14 mouse cellular contexts compared by ENCODE assay signal in genomic region chr4:57842472-57843305, GRCm38 (mm10).
A peak's percentile ranks its signal among the peaks of the same experiment; 100 is the strongest.
DNase-seq lines count a peak whose midpoint lies in the region; ATAC-seq and TF ChIP-seq lines count a peak whose summit lies in the region.
"Had no signal": no experiment of that assay in that cellular context is flagged by ENCODE, and none has a peak within 500 bp of the region (broad histone marks: within the 10 kb centered on the region; RNA-seq: fewer than 3 reads in every experiment).

No protein-coding gene starts in this region.

- peak; percentile 28; the same call in 1 of the 2 replicates for TF ChIP-seq POLR2A in heart, adult 2 months (IDR thresholded peaks at IDR 0.05; ENCODE audit: insufficient read depth, low read depth, low read length)
- no peak for TF ChIP-seq POLR2A in embryonic fibroblast, embryonic 13.5 days (IDR thresholded peaks at IDR 0.05; ENCODE audit: low read depth, low read length)

- peak; percentile 38; the same call in 1 of the 2 replicates for TF ChIP-seq EP300 in heart, adult 2 months (IDR thresholded peaks at IDR 0.05; ENCODE audit: insufficient read depth, low read depth, low read length)

- H3K27ac ChIP-seq in heart, adult 2 months: peak overlapping the region; percentile 69
- peak overlapping the region; percentile 5; the same call in 1 of the 2 replicates for H3K27ac ChIP-seq in embryonic fibroblast, embryonic 13.5 days (ENCODE audit: insufficient read depth, low read length)
- peak overlapping the region; percentile 36; the same call in 1 of the 2 replicates for H3K27ac ChIP-seq in kidney, postnatal 0 days
- no peak overlapping the region for H3K27ac ChIP-seq in embryonic facial prominence, embryonic 10.5 days (replicated peaks)
- H3K27ac ChIP-seq: hindbrain, embryonic 15.5 days; midbrain, embryonic 15.5 days; neural tube, embryonic 13.5 days had no signal

- H3K4me1 ChIP-seq in heart, adult 2 months (ENCODE audit: control insufficient read depth, insufficient read depth, low read length): peaks cover 30% of the 10 kb centered on the region
- peaks cover 6% of the 10 kb centered on the region; the same call in 1 of the 2 replicates for H3K4me1 ChIP-seq in embryonic fibroblast, embryonic 13.5 days (ENCODE audit: control insufficient read depth, insufficient read depth, low read length)
- H3K4me1 ChIP-seq in kidney, postnatal 0 days (replicated peaks; ENCODE audit: insufficient read depth, low read length): peaks cover 21% of the 10 kb centered on the region; the same call in 1 of the 2 replicates
- peaks cover 56% of the 10 kb centered on the region for H3K4me1 ChIP-seq in embryonic facial prominence, embryonic 10.5 days

- peaks cover 6% of the 10 kb centered on the region for H3K79me2 ChIP-seq in heart, adult 2 months (replicated peaks; ENCODE audit: control insufficient read depth, insufficient read depth, low read length)

- no peak for TF ChIP-seq CTCF in heart, adult 2 months (IDR thresholded peaks at IDR 0.05)
- no peak for TF ChIP-seq CTCF in embryonic fibroblast, embryonic 13.5 days (IDR thresholded peaks at IDR 0.05; ENCODE audit: borderline replicate concordance, insufficient read depth, low read length)
- TF ChIP-seq CTCF in kidney, postnatal 0 days (IDR thresholded peaks at IDR 0.05; ENCODE audit: low read depth): no peak

- intact Hi-C loops in heart, adult 2 months (cut with DNase I): no loop called here
- intact Hi-C loops in heart, postnatal 36 days (cut with DNase I): no loop called here

- H3K4me3 ChIP-seq in heart, adult 2 months: no peak overlapping the region
- no peak overlapping the region for H3K4me3 ChIP-seq in embryonic fibroblast, embryonic 13.5 days (ENCODE audit: insufficient read depth, low read length)
- H3K4me3 ChIP-seq in kidney, postnatal 0 days (replicated peaks; ENCODE audit: low read depth, low read length): no peak overlapping the region
- no peak overlapping the region for H3K4me3 ChIP-seq in embryonic facial prominence, embryonic 10.5 days
- H3K4me3 ChIP-seq: hindbrain, embryonic 15.5 days; midbrain, embryonic 15.5 days; neural tube, embryonic 13.5 days had no signal

- 25% methylated on average over 11 of the region's 11 CpGs for WGBS in heart, adult 2 months
- 55% methylated on average over 11 of the region's 11 CpGs for WGBS in kidney, postnatal 0 days
- WGBS in embryonic facial prominence, embryonic 10.5 days: 77% methylated on average over 11 of the region's 11 CpGs

- ATAC-seq in kidney, postnatal 0 days (replicated peaks; ENCODE audit: low FRiP score, low read depth): no peak
- ATAC-seq: midbrain, embryonic 15.5 days had no signal

- peak in 1 of 2 experiments; percentile 42 for DNase-seq in heart, adult 2 months
- no peak for DNase-seq in heart, postnatal 36 days
- peak; percentile 78 for DNase-seq in 3T3-L1 (ENCODE audit: low read depth, low spot score)
- DNase-seq in kidney, postnatal 0 days (ENCODE audit: low spot score): no peak
- DNase-seq in urinary bladder, postnatal 25 days (ENCODE audit: low spot score): no peak
- DNase-seq in embryonic facial prominence, embryonic 10.5 days (ENCODE audit: low spot score): no peak
- no peak for DNase-seq in urinary bladder, adult 2 months (ENCODE audit: low spot score)
- DNase-seq: cerebellum, adult 2 months; layer of hippocampus, adult 9-11 months; right cerebral cortex, adult 18-20 months had no signal

- H3K27me3 ChIP-seq in heart, adult 2 months (ENCODE audit: control insufficient read depth, insufficient read depth, low read length): no peaks in the 10 kb centered on the region
- no peaks in the 10 kb centered on the region for H3K27me3 ChIP-seq in kidney, postnatal 0 days (ENCODE audit: insufficient read depth, low read length)
- H3K27me3 ChIP-seq in embryonic facial prominence, embryonic 10.5 days (replicated peaks; ENCODE audit: low read depth, poor library complexity, severe bottlenecking): no peaks in the 10 kb centered on the region
- H3K27me3 ChIP-seq: midbrain, embryonic 15.5 days; neural tube, embryonic 13.5 days had no signal

- H3K9me3 ChIP-seq in kidney, postnatal 0 days (replicated peaks; ENCODE audit: low read length): no peaks in the 10 kb centered on the region
- no peaks in the 10 kb centered on the region for H3K9me3 ChIP-seq in embryonic facial prominence, embryonic 10.5 days
- H3K9me3 ChIP-seq: hindbrain, embryonic 15.5 days; midbrain, embryonic 15.5 days; neural tube, embryonic 13.5 days had no signal

- H3K4me2 ChIP-seq in kidney, postnatal 0 days (ENCODE audit: low read length): no peak overlapping the region
- H3K4me2 ChIP-seq: hindbrain, embryonic 15.5 days; midbrain, embryonic 15.5 days; neural tube, embryonic 13.5 days had no signal

- H3K36me3 ChIP-seq in heart, adult 2 months (ENCODE audit: control insufficient read depth, insufficient read depth, low read length): peaks cover 10% of the 10 kb centered on the region
- no peaks in the 10 kb centered on the region for H3K36me3 ChIP-seq in kidney, postnatal 0 days (ENCODE audit: insufficient read depth, low read length)
- H3K36me3 ChIP-seq in embryonic facial prominence, embryonic 10.5 days (replicated peaks): no peaks in the 10 kb centered on the region
- H3K36me3 ChIP-seq: hindbrain, embryonic 15.5 days; midbrain, embryonic 15.5 days; neural tube, embryonic 13.5 days had no signal

- no peak overlapping the region for H3K9ac ChIP-seq in heart, adult 2 months (ENCODE audit: low read depth, low read length)
- H3K9ac ChIP-seq in kidney, postnatal 0 days (ENCODE audit: low read depth, low read length): no peak overlapping the region
- H3K9ac ChIP-seq: hindbrain, embryonic 15.5 days; midbrain, embryonic 15.5 days; neural tube, embryonic 13.5 days had no signal
